ENCODE assay signal across 9 mouse cellular contexts in genomic region chr11:69156800-69157199, GRCm38 (mm10). TPM values are rescaled to one million over a fixed set of nuclear protein-coding genes. Genes with fewer than 3 reads are reported as not detected.
DNase-seq lines count a peak whose midpoint lies in the region; ATAC-seq lines count a peak whose summit lies in the region.
"Had no signal": no experiment of that assay in that cellular context is flagged by ENCODE, and none has a peak within 500 bp of the region (broad histone marks: within the 10 kb centered on the region; RNA-seq: fewer than 3 reads in every experiment).

Gene Alox12b, plus strand, starts transcription at chr11:69156989.

- H3K27me3 ChIP-seq in kidney, embryonic 14.5 days (ENCODE audit: control insufficient read depth, insufficient read depth, low read length) = peaks cover 14% of the 10 kb centered on the region
- H3K27me3 ChIP-seq in forebrain, embryonic 10.5 days (ENCODE audit: poor library complexity, severe bottlenecking) = peaks cover 66% of the 10 kb centered on the region

- H3K9me3 ChIP-seq in kidney, embryonic 14.5 days (ENCODE audit: control insufficient read depth, low read length) = no peaks in the 10 kb centered on the region
- H3K9me3 ChIP-seq in forebrain, embryonic 10.5 days = no peaks in the 10 kb centered on the region

- no peak for DNase-seq in kidney, postnatal 14 days
- DNase-seq in Muller cell, postnatal 12 days (ENCODE audit: inconsistent ontology term) = peak; percentile 20
- DNase-seq in forebrain, embryonic 10.5 days (ENCODE audit: extremely low spot score, low spot score) = peak; percentile 37
- no peak for DNase-seq in ovary, postnatal 14 days (ENCODE audit: low spot score)
- DNase-seq in layer of hippocampus, postnatal 14 days (ENCODE audit: low spot score in 2 of 2) = no peak

- peak; percentile 79 for ATAC-seq in kidney, embryonic 14.5 days (ENCODE audit: low FRiP score, low TSS enrichment)
- ATAC-seq in megakaryocyte-erythroid progenitor cell, adult 5-6 weeks (replicated peaks; ENCODE audit: low FRiP score, low TSS enrichment, poor library complexity, severe bottlenecking) = peak; percentile 39; the same call in 1 of the 2 replicates
- ATAC-seq in activated CD4-positive, CD25-positive, alpha-beta regulatory T cell, adult 4 months = no peak

- H3K36me3 ChIP-seq in kidney, embryonic 14.5 days (ENCODE audit: control insufficient read depth, insufficient read depth, low read length) = no peaks in the 10 kb centered on the region
- H3K36me3 ChIP-seq in forebrain, embryonic 10.5 days (replicated peaks) = no peaks in the 10 kb centered on the region

- no peak within 1 kb of the TSS for H3K27ac ChIP-seq in kidney, embryonic 14.5 days (ENCODE audit: low read depth, low read length)
- peak within 1 kb of the TSS; percentile 8; the same call in 1 of the 2 replicates for H3K27ac ChIP-seq in forebrain, embryonic 10.5 days

- H3K9ac ChIP-seq in kidney, embryonic 14.5 days (ENCODE audit: low read depth, low read length) = peak within 1 kb of the TSS; percentile 8; the same call in 1 of the 2 replicates

- peak within 1 kb of the TSS; percentile 31 for H3K4me2 ChIP-seq in kidney, embryonic 14.5 days (replicated peaks; ENCODE audit: low read depth, low read length)

- H3K4me1 ChIP-seq in kidney, embryonic 14.5 days (ENCODE audit: control insufficient read depth, insufficient read depth, low read length) = peaks cover 8% of the 10 kb centered on the region; the same call in 1 of the 2 replicates
- peaks cover 12% of the 10 kb centered on the region for H3K4me1 ChIP-seq in forebrain, embryonic 10.5 days

- H3K4me3 ChIP-seq in kidney, embryonic 14.5 days (ENCODE audit: low read length) = peak within 1 kb of the TSS; percentile 19
- peak within 1 kb of the TSS; percentile 33 for H3K4me3 ChIP-seq in forebrain, embryonic 10.5 days

- 3% methylated on average over 18 of the region's 18 CpGs for WGBS in kidney, embryonic 14.5 days
- WGBS in forebrain, embryonic 10.5 days = 5% methylated on average over 18 of the region's 18 CpGs

RNA-seq across cellular contexts. Expression of gene Alox12b, which starts in this region (rescaled TPM):
- polyA plus RNA-seq in kidney, embryonic 14.5 days (2014; fragmentation: Nextera tagmentation; extraction: Ambion mirVana) = 0.23 and 0.28 TPM in 2 replicates
- 0.05 TPM in 1 of 2 replicates, not detected in the other for polyA plus RNA-seq in forebrain, embryonic 10.5 days (2016; fragmentation: Nextera tagmentation; extraction: Ambion mirVana)
- total RNA-seq in megakaryocyte-erythroid progenitor cell, adult 5-6 weeks (2014; fragmentation: Nextera tagmentation) = not detected in 2 replicates
- not detected in 2 replicates for total RNA-seq in megakaryocyte-erythroid progenitor cell, adult 5-6 weeks (2017)
- polyA plus RNA-seq in activated CD4-positive, CD25-positive, alpha-beta regulatory T cell, adult 4 months (2017; shearing (Covaris generic)) = not detected
- under 1 TPM; 0.65 to 0.95 TPM for total RNA-seq in layer of hippocampus, postnatal 14 days (2021)
- polyA plus RNA-seq: spleen, adult 2 months had no signal

Comparison
In these comparisons a context has a peak if more than half of its experiments do, and no peak if none do; other contexts are left out.
1. Peak in ATAC-seq, H3K4me3 ChIP-seq, H3K9ac ChIP-seq and H3K4me2 ChIP-seq in kidney, embryonic 14.5 days; RNA of the gene not detected or under 1 TPM.
2. Peak in DNase-seq, H3K4me3 ChIP-seq and H3K27ac ChIP-seq in forebrain, embryonic 10.5 days; RNA of the gene not detected or under 1 TPM.
3. Peak in ATAC-seq in megakaryocyte-erythroid progenitor cell, adult 5-6 weeks; RNA of the gene not detected or under 1 TPM.